Mouse (Mus musculus): ENCODE measurements around the gene Tmem229b.

GRCm38 (mm10) chr12:78983296-78984034 lies 24.0 kb downstream of the Tmem229b start:
- no peak for TF ChIP-seq POLR2A (IDR thresholded peaks at IDR 0.05; ENCODE audit: insufficient read depth, low read length)
- no peak for TF ChIP-seq CTCF (IDR thresholded peaks at IDR 0.05; ENCODE audit: low read depth, low read length)

Data from ES-Bruce4 (cell line).